Mouse (Mus musculus) forebrain, embryonic 10.5 days (tissue): ENCODE measurements around the gene Cactin. TPM values are rescaled to one million over a fixed set of nuclear protein-coding genes. Genes with fewer than 3 reads are reported as not detected.

Experiments
- DNase-seq: peaks from one replicate; pipeline ENCODE4 v3.0.0-alpha.2; 2017; ENCODE audit warnings: low spot score; ENCODE audit errors: extremely low spot score
- H3K27ac ChIP-seq: fragments of 300-500 bp; sonication (generic); 2 replicates; pipeline ENCODE4 v1.5.1; 2016; ENCODE audit warnings: mild to moderate bottlenecking
- H3K27me3 ChIP-seq: fragments of 300-500 bp; sonication (generic); 2 replicates; pipeline ENCODE4 v1.6.1; 2016; ENCODE audit warnings: mild to moderate bottlenecking; ENCODE audit not compliant: poor library complexity, severe bottlenecking
- H3K36me3 ChIP-seq: fragments of 300-500 bp; sonication (generic); replicated peaks from 2 replicates; pipeline ENCODE4 v1.6.1; 2016; ENCODE audit warnings: mild to moderate bottlenecking, moderate library complexity
- H3K4me1 ChIP-seq: fragments of 300-500 bp; sonication (generic); 2 replicates; pipeline ENCODE4 v1.6.1; 2016
- H3K4me3 ChIP-seq: fragments of 300-500 bp; sonication (generic); 2 replicates; pipeline ENCODE4 v1.5.1; 2016; ENCODE audit warnings: mild to moderate bottlenecking, moderate library complexity
- H3K9me3 ChIP-seq: fragments of 300-500 bp; sonication (generic); 2 replicates; pipeline ENCODE4 v1.6.1; 2016; ENCODE audit warnings: mild to moderate bottlenecking, moderate library complexity
- WGBS: fragments of 180-500 bp; shearing (Covaris S2); methylation state at CpG from one replicate; pipeline ENCODE4 v1.1.7; 2016; 5-methylcytosine and 5-hydroxymethylcytosine counted together
- polyA plus RNA-seq: library from polyadenylated mRNA; unstranded; fragments of >200 nt; fragmentation: Nextera tagmentation; extraction: Ambion mirVana; gene quantifications from 2 replicates; pipeline ENCODE4 v1.2.1, GENCODE M21; 2016

Gene Cactin
- 56.0 and 56.7 TPM in 2 replicates for polyA plus RNA-seq

DNA sequence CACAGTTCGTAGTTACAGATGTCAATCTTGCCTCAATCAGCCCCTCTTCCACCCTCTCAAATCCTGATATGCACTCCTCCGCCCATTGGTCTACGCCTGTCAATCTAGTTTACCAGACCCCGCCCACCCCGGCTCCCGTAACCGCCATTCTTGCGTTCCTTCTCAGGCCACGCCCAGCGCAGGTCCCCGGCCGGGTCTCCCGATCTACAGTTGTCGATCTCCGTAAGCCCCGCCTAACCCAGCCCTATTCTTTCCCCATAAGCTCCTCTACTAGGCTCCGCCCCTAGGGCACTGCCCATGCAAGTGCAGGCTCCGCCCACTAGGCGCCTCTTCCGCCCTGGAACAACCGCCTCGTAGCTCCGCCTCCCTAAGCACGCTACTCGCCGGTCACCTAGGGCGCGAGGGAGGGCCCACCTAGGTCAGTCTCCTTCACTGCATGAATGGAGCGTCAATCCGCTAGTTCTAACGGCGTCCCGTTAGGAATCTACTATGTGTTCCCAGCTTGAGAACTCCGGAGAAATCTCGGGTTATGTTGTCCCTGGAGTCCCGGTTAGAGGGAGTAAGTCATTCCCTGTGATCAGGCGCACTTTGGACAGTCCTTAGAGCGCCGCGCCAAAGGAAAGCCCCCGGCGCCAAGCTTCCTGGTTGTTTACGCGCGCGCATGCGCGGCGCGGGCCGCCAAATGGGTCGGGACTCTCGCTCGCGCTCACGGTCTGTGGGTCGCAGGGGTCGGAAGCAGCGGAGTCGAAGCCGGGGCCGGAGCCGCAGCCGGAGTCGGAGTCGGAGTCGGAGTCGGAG lies at the start of gene Cactin:
TSS of gene Cactin (plus strand) at position 554 of the 798 bp plus-strand sequence.
- Histone ChIP-seq H3K9me3 (no peaks in the 10 kb centered on the region), H3K4me1 (peaks cover 59% of the 10 kb centered on the region), H3K27ac (peak within 1 kb of the TSS; percentile 97), H3K4me3 (peak within 1 kb of the TSS; percentile 96), H3K27me3 (0 out of 2 replicates have a peak, but pooled peaks cover 8% of the 10 kb centered on the region), H3K36me3 (peaks cover 68% of the 10 kb centered on the region)
- 0% methylated on average over 68 of the region's 68 CpGs for WGBS
- DNase-seq, result peak; percentile 100

DNA sequence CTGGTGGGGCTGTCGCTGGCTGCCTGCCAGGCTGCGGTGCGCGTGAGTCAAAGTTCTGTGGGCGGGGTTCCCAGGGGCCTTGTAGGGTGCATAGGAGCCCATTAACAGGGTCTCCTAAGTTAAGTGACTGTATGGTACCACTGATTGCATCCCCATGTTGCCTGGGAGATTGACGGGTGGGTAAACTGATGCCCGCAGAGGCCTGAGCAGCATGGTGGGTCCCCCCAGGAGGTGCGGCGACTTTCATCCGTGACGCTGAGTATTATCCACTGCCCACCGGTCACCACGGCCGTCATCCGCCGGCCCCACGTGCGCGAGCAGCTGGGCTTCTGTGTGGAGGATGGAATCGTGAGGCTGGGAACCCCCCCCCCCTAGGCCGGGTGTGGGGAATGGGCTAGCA lies 48.5 kb upstream of the Cactin start:
- Histone ChIP-seq H3K4me3 (no peak overlapping the region), H3K9me3 (no peaks in the 10 kb centered on the region), H3K27me3 (0 out of 2 replicates have a peak, but pooled peaks cover 3% of the 10 kb centered on the region), H3K27ac (no peak overlapping the region), H3K4me1 (peaks cover 17% of the 10 kb centered on the region), H3K36me3 (peaks cover 62% of the 10 kb centered on the region)
- 96% methylated on average over 21 of the region's 21 CpGs for WGBS
- no peak for DNase-seq

DNA sequence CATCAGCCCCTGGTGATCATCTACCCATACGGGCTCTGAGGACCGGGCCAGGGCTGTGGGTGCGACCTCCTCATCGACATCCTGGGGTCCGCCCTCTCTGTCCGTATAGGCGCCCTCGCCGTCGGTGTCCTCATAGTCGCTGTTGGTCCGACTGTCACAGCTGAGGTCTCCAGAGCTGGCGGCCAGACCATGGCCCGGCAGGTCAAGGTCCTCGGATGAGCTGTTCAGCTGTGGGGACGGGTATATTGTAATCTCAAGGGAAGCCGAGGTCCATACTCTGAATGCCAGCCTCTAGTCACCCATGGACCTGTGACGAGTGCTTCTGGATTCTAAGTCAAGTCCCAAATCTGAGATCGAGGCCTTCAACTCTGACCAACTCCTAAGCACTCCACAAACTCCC lies 47.1 kb upstream of the Cactin start:
- Histone ChIP-seq H3K27ac (no peak overlapping the region), H3K36me3 (peaks cover 62% of the 10 kb centered on the region), H3K9me3 (no peaks in the 10 kb centered on the region), H3K4me1 (peaks cover 8% of the 10 kb centered on the region), H3K4me3 (no peak overlapping the region), H3K27me3 (peaks cover 8% of the 10 kb centered on the region; the same call in 1 of the 2 replicates)
- WGBS, result 96% methylated on average over 19 of the region's 19 CpGs
- no peak for DNase-seq

DNA sequence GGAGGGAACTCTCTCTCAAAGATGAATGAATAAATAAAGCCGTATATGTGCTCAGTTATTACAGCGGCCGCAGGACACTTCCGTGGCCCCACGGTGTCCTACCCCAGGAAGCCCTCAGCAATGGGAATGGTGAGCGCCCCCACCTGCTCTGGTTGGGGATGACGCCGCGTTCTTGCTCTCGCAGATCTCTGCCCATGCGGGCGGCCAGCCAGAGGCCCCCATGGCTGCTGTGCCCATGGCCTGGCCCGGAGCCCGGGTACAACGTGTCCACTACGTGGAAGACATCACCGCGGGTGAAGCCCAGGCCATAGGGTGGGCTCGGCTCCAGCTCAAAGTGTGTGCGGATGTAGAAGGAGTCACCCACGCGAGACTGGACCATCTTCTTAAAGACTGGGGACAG lies 43.2 kb upstream of the Cactin start:
- no peaks in the 10 kb centered on the region for H3K9me3 ChIP-seq
- H3K27me3 ChIP-seq, result peaks cover 41% of the 10 kb centered on the region
- no peak for DNase-seq
- WGBS, result 81% methylated on average over 22 of the region's 22 CpGs
- H3K4me3 ChIP-seq, result no peak overlapping the region
- H3K36me3 ChIP-seq, result peaks cover 34% of the 10 kb centered on the region
- H3K4me1 ChIP-seq, result peaks cover 18% of the 10 kb centered on the region
- no peak overlapping the region for H3K27ac ChIP-seq

DNA sequence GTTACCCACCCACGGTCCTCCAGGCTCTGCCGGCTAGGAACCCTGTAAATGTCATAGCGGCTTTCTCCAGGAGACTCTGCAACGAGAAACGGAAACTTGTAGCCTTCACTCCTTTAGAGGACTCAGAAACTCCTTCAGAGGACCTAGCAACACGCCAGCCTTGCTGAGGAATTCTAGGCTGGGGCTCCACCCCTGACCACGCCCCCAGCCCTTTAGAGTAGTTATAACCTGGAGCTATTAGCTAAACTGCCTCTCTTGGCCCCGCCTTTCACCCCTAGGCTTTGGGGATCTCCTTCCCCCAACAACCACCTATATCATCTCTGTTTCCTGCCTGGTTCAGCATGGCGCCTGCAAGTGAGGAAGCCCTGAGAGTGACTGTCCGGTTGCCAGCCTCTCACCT lies 41.4 kb upstream of the Cactin start:
- Histone ChIP-seq H3K36me3 (peaks cover 16% of the 10 kb centered on the region), H3K9me3 (no peaks in the 10 kb centered on the region), H3K27ac (0 out of 2 replicates have a peak overlapping the region, but pooled peaks have one; percentile 15), H3K27me3 (peaks cover 59% of the 10 kb centered on the region), H3K4me3 (peak overlapping the region; percentile 11; the same call in 1 of the 2 replicates), H3K4me1 (peaks cover 27% of the 10 kb centered on the region)
- no peak for DNase-seq
- 49% methylated on average over 10 of the region's 10 CpGs for WGBS

DNA sequence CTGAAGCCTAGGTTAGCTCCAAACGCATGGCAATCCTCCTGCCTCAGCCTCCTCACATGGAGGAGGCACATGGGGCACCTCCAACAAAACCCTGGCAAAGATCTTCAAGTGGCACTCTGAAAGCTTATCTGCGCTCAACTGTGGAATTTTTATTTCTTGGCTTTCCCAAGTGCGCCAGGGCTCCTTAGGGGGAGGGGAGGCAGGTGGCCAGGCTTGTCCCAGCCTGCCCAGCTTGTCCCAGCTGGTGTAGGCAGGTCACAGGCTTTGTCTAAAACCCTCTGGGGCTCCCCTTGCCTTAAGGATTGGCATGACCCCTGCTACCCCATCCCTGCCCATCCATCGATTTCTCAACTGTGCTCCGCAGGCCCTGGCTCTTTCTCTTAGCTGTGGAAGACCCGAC lies 36.7 kb upstream of the Cactin start:
- peak overlapping the region; percentile 62; the same call in 1 of the 2 replicates for H3K4me3 ChIP-seq
- H3K27me3 ChIP-seq, result peaks cover 84% of the 10 kb centered on the region
- DNase-seq, result no peak
- WGBS, result 66% methylated on average over 6 of the region's 6 CpGs
- H3K36me3 ChIP-seq, result 0 out of 2 replicates have a peak, but pooled peaks cover 7% of the 10 kb centered on the region
- H3K9me3 ChIP-seq, result no peaks in the 10 kb centered on the region
- peak overlapping the region; percentile 16; the same call in 1 of the 2 replicates for H3K27ac ChIP-seq
- peaks cover 51% of the 10 kb centered on the region for H3K4me1 ChIP-seq

DNA sequence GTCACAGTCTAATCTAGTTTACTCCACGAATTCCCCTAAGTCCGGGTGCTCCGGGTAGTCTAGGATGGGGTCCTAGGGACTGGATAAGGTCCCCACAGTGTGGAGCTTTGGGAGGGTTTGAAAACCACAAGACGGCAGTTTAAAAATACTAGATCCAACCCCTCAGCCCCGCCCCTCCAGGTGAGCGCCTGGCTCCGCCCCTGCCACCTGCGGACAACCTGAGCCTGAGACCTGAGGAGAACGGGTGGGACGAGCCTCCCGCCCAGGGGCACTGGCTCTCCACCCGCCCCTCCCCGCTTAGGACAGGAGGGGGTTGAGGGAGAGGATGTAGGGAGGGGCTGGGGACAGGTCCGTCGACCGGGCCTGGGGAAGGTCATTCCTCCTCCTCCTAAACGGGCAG lies 36.2 kb upstream of the Cactin start:
- Histone ChIP-seq H3K36me3 (0 out of 2 replicates have a peak, but pooled peaks cover 6% of the 10 kb centered on the region), H3K4me3 (peak overlapping the region; percentile 62), H3K27ac (peak overlapping the region; percentile 87; the same call in 1 of the 2 replicates), H3K27me3 (peaks cover 84% of the 10 kb centered on the region), H3K4me1 (peaks cover 50% of the 10 kb centered on the region), H3K9me3 (no peaks in the 10 kb centered on the region)
- DNase-seq, result no peak
- 10% methylated on average over 17 of the region's 17 CpGs for WGBS

DNA sequence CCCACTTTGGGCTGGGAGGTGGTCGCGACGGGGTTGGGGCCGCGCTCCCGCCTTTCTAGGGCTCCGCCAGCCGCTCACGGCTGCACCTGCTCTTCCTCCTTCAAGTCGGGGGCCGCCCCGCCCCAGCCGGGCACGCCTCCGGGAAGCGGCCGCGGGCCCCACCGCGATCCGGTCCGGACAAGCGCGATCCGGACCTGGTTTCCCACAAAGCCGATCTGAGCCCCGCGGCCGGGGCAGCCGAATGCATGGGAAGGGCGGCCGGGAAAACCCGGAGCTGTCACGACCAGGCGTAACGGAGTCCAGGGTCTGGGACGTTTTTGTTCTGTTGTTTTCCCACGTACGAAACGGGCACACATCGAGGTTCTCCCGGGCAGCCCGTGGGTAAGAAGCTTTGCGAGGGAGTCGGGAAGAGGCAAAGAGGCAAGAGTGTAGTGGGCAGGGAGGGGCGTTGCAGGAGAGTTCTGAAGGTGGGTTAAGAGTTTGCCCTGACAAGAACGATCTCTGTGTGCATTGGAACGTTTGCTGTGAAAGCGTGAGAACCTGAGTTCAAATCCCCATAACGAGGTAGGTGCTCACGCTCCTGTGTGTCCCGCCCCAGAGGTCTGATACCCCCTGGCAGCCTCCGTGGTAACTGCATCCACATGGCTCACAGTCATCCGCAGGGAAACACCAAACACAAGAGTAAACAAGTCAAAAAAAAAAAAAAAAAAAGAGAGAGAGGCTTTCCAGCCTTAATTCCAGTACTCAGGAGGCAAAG lies 35.0 kb upstream of the Cactin start:
- WGBS, result 3% methylated on average over 54 of the region's 54 CpGs
- peak overlapping the region; percentile 87 for H3K27ac ChIP-seq
- peak overlapping the region; percentile 62 for H3K4me3 ChIP-seq

DNA sequence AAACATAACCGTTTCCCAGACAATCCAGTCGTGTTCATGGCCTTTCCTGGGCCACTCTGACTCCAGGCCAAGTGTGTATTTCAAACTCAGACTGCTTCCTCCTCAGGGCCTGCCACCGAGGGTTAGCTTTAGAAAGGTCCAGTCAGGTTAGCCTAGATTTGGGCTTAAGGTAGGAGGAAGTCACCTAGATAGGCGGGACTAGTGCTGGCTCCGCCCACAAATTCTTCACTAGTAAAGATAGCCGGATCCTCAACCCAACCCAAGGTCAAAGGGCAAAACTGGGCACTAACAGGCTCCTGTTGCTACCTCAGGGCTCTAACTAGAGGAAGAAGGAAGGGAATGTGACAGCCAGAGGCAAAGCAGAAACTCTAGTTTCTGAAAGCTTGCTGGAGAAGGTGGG lies 34.3 kb upstream of the Cactin start:
- DNase-seq, result no peak
- Histone ChIP-seq H3K36me3 (no peaks in the 10 kb centered on the region), H3K27me3 (peaks cover 84% of the 10 kb centered on the region), H3K4me3 (peak overlapping the region; percentile 62; the same call in 1 of the 2 replicates), H3K9me3 (no peaks in the 10 kb centered on the region), H3K4me1 (peaks cover 57% of the 10 kb centered on the region), H3K27ac (no peak overlapping the region)
- 45% methylated on average over 6 of the region's 6 CpGs for WGBS

More for the DNA sequence above, 35.0 kb upstream of the Cactin start:
- Histone ChIP-seq H3K27me3 (peaks cover 84% of the 10 kb centered on the region), H3K9me3 (no peaks in the 10 kb centered on the region), H3K36me3 (no peaks in the 10 kb centered on the region), H3K4me1 (peaks cover 51% of the 10 kb centered on the region)
- peak; percentile 95 for DNase-seq

DNA sequence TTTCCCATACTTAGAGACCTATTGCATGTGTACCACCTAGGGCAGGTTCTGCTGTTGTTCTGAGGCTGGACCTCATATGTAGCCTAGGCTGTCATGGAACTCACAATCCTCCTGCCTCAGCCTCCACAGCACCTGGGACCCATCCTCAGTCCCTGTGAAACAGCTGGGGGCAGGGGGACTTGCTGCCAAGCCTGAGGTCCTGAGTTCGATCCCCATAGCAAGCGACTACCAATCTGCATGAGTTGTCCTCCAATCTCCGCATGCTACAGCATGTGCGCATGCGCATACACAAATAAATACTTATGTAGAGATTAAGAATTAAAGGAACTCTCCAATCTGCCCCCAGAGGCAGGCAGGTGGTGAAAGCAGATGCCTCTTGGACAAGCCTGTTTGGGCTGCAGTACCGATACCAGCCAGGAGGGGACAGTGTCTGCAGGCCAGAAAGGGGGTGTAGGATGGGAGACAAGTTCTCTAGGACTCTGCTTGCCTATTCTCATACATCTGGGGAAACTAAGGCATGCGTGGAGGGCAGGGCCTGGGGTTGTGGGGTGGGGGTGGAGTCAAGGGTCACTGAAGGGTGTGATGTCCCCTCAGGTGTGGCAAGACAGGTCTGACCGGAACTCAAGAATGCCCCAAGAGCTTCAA lies 33.3 kb upstream of the Cactin start:
- 66% methylated on average over 8 of the region's 8 CpGs for WGBS
- H3K27ac ChIP-seq, result no peak overlapping the region
- H3K27me3 ChIP-seq, result peaks cover 83% of the 10 kb centered on the region
- H3K36me3 ChIP-seq, result no peaks in the 10 kb centered on the region
- peak; percentile 55 for DNase-seq
- H3K4me1 ChIP-seq, result peaks cover 58% of the 10 kb centered on the region
- no peaks in the 10 kb centered on the region for H3K9me3 ChIP-seq
- H3K4me3 ChIP-seq, result peak overlapping the region; percentile 9; the same call in 1 of the 2 replicates

DNA sequence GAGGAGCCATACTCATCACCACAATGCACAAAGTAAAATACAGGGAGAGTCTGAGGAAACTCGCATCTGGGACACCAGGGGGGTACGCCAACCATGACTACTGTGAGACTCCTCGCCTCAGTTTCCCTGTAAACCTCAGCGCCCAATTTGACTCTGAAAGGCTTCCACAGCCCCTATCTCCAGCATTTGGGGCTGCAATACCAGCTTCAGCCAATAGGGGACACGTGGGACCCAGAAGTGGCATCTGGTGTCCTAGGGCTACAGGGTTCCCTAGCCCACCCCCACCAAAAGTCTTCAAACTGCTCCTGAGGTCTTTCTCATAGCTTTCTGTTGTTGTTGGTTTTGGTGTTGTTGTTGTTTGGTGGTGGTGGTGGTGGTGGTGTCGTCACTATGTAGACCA lies 32.3 kb upstream of the Cactin start:
- no peaks in the 10 kb centered on the region for H3K9me3 ChIP-seq
- H3K4me3 ChIP-seq, result no peak overlapping the region
- no peaks in the 10 kb centered on the region for H3K36me3 ChIP-seq
- H3K27ac ChIP-seq, result no peak overlapping the region
- WGBS, result 35% methylated on average over 6 of the region's 6 CpGs
- DNase-seq, result no peak
- H3K4me1 ChIP-seq, result peaks cover 67% of the 10 kb centered on the region
- H3K27me3 ChIP-seq, result peaks cover 74% of the 10 kb centered on the region

DNA sequence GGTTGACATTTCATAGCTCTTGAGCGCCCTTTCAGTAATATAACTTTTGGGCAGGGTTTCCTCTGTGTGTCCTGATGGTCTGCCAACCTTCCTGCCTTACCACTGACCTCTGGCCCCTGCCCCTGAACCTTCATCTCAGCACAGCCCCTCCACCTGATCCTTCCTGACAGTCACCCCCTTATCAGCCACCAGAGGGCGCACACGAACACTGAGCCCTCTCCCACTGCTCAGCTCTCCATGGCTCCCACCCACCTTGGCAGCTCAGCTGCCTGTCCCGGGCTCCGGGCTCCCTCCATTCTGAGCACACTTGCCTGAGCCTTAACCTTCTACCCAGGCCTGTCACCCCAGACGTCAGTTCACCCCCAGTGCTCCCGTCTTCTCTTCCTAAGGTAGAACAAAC lies 31.6 kb upstream of the Cactin start:
- H3K4me3 ChIP-seq, result peak overlapping the region; percentile 5; the same call in 1 of the 2 replicates
- no peaks in the 10 kb centered on the region for H3K36me3 ChIP-seq
- WGBS, result 4% methylated on average over 7 of the region's 7 CpGs
- no peak overlapping the region for H3K27ac ChIP-seq
- peaks cover 67% of the 10 kb centered on the region for H3K27me3 ChIP-seq
- peaks cover 68% of the 10 kb centered on the region for H3K4me1 ChIP-seq
- no peaks in the 10 kb centered on the region for H3K9me3 ChIP-seq
- peak; percentile 69 for DNase-seq
